30 mouse cellular contexts compared by ENCODE assay signal in the genomic region with DNA sequence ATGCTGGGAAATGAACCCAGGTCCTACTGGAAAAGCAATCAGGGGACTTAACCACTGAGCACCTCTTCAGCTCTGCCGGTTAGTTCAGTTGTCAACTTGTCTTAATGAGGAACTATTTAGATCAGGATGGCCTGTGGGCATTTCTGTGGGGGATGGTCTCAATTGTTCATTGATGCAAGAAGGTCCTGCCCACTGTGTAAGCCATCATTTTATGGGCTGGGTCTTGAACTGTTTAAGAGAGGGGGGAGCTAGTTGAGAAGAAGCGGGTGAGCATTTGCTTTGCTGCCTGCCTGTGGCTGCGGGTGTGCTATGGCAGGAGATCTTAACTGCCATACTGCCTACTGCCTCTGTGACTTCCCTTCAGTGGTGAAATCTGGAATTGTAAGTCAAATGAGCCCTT.
DNase-seq lines count a peak whose midpoint lies in the region; ATAC-seq and TF ChIP-seq lines count a peak whose summit lies in the region.
"Had no signal": no experiment of that assay in that cellular context is flagged by ENCODE, and none has a peak within 500 bp of the region (broad histone marks: within the 10 kb centered on the region; RNA-seq: fewer than 3 reads in every experiment).

No protein-coding gene starts in this region.

- H3K4me1 ChIP-seq in forebrain, embryonic 10.5 days, result peaks cover 38% of the 10 kb centered on the region
- H3K4me1 ChIP-seq in forebrain, embryonic 14.5 days (ENCODE audit: control insufficient read depth, insufficient read depth, low read length), result peaks cover 4% of the 10 kb centered on the region; the same call in 1 of the 2 replicates
- peaks cover 5% of the 10 kb centered on the region; the same call in 1 of the 2 replicates for H3K4me1 ChIP-seq in midbrain, postnatal 0 days (ENCODE audit: insufficient read depth, low read length)
- peaks cover 5% of the 10 kb centered on the region; the same call in 1 of the 2 replicates for H3K4me1 ChIP-seq in midbrain, embryonic 14.5 days (ENCODE audit: control insufficient read depth, insufficient read depth, low read length)
- H3K4me1 ChIP-seq: liver, embryonic 15.5 days had no signal

- peaks cover 7% of the 10 kb centered on the region; the same call in 1 of the 2 replicates for H3K36me3 ChIP-seq in forebrain, embryonic 10.5 days (replicated peaks)
- H3K36me3 ChIP-seq in forebrain, embryonic 14.5 days (ENCODE audit: control insufficient read depth, insufficient read depth, low read length), result 0 out of 2 replicates have a peak, but pooled peaks cover 3% of the 10 kb centered on the region
- H3K36me3 ChIP-seq in midbrain, postnatal 0 days (ENCODE audit: insufficient read depth, low read length), result no peaks in the 10 kb centered on the region
- no peaks in the 10 kb centered on the region for H3K36me3 ChIP-seq in midbrain, embryonic 14.5 days (ENCODE audit: control insufficient read depth, insufficient read depth, low read length)
- H3K36me3 ChIP-seq: heart, embryonic 10.5 days; heart, embryonic 15.5 days; liver, embryonic 15.5 days; neural tube, embryonic 12.5 days had no signal

- H3K4me3 ChIP-seq in forebrain, embryonic 10.5 days, result no peak overlapping the region
- H3K4me3 ChIP-seq in forebrain, embryonic 14.5 days (ENCODE audit: low read depth, low read length), result no peak overlapping the region
- H3K4me3 ChIP-seq in midbrain, postnatal 0 days (ENCODE audit: low read depth, low read length), result no peak overlapping the region
- no peak overlapping the region for H3K4me3 ChIP-seq in midbrain, embryonic 14.5 days (replicated peaks; ENCODE audit: low read depth, low read length)
- H3K4me3 ChIP-seq: erythroblast, embryonic 14.5 days; heart, embryonic 10.5 days; heart, embryonic 15.5 days; liver, embryonic 15.5 days; midbrain, embryonic 10.5 days; myocyte; neural tube, embryonic 12.5 days had no signal

- ATAC-seq in forebrain, embryonic 14.5 days, result no peak
- ATAC-seq in midbrain, postnatal 0 days (ENCODE audit: low FRiP score), result no peak
- no peak for ATAC-seq in midbrain, embryonic 14.5 days (ENCODE audit: low FRiP score, low TSS enrichment)
- peak; percentile 29 for ATAC-seq in megakaryocyte progenitor cell, adult 5-6 weeks (replicated peaks; ENCODE audit: poor library complexity)
- ATAC-seq: intestine, embryonic 16.5 days; Patski had no signal

- WGBS in forebrain, embryonic 10.5 days, result 46% methylated on average over 3 of the region's 3 CpGs
- WGBS in forebrain, embryonic 14.5 days, result 41% methylated on average over 3 of the region's 3 CpGs
- WGBS in midbrain, postnatal 0 days, result 62% methylated on average over 3 of the region's 3 CpGs
- WGBS in midbrain, embryonic 14.5 days, result 50% methylated on average over 3 of the region's 3 CpGs

- H3K9me3 ChIP-seq in forebrain, embryonic 10.5 days, result no peaks in the 10 kb centered on the region
- H3K9me3 ChIP-seq in forebrain, embryonic 14.5 days (replicated peaks; ENCODE audit: control insufficient read depth, low read length), result no peaks in the 10 kb centered on the region
- no peaks in the 10 kb centered on the region for H3K9me3 ChIP-seq in midbrain, postnatal 0 days (ENCODE audit: low read length)
- no peaks in the 10 kb centered on the region for H3K9me3 ChIP-seq in midbrain, embryonic 14.5 days (ENCODE audit: control insufficient read depth, low read length)
- H3K9me3 ChIP-seq: heart, embryonic 10.5 days; heart, embryonic 15.5 days; liver, embryonic 15.5 days; midbrain, embryonic 10.5 days; neural tube, embryonic 12.5 days had no signal

- H3K27me3 ChIP-seq in forebrain, embryonic 10.5 days (ENCODE audit: poor library complexity, severe bottlenecking), result no peaks in the 10 kb centered on the region
- no peaks in the 10 kb centered on the region for H3K27me3 ChIP-seq in forebrain, embryonic 14.5 days (replicated peaks; ENCODE audit: control insufficient read depth, insufficient read depth, low read length)
- no peaks in the 10 kb centered on the region for H3K27me3 ChIP-seq in midbrain, postnatal 0 days (ENCODE audit: insufficient read depth, low read length)
- H3K27me3 ChIP-seq in midbrain, embryonic 14.5 days (ENCODE audit: control insufficient read depth, insufficient read depth, low read length), result no peaks in the 10 kb centered on the region
- H3K27me3 ChIP-seq: CH12.LX; heart, embryonic 15.5 days; liver, embryonic 15.5 days; neural tube, embryonic 12.5 days; Patski had no signal

- no peak overlapping the region for H3K4me2 ChIP-seq in forebrain, embryonic 14.5 days (ENCODE audit: low read length)
- no peak overlapping the region for H3K4me2 ChIP-seq in midbrain, postnatal 0 days (ENCODE audit: low read depth, low read length, poor library complexity, severe bottlenecking)
- H3K4me2 ChIP-seq in midbrain, embryonic 14.5 days (ENCODE audit: low read length), result no peak overlapping the region
- H3K4me2 ChIP-seq: heart, embryonic 15.5 days; liver, embryonic 15.5 days; lung, embryonic 14.5 days; neural tube, embryonic 12.5 days had no signal

- DNase-seq in forebrain, embryonic 10.5 days (ENCODE audit: extremely low spot score, low spot score), result no peak
- no peak for DNase-seq in forebrain, embryonic 14.5 days (ENCODE audit: low spot score)
- peak; percentile 53 for DNase-seq in heart, adult 11 months
- DNase-seq in heart, postnatal 14 days, result no peak
- no peak for DNase-seq in midbrain, postnatal 0 days (ENCODE audit: low spot score)
- DNase-seq in midbrain, embryonic 14.5 days, result no peak
- no peak for DNase-seq in gastrocnemius, adult 8-10 months (ENCODE audit: low spot score in 2 of 2)
- DNase-seq: adrenal gland, adult 2 months; adrenal gland, postnatal 36 days; cerebellum, adult 18-20 months; cerebellum, postnatal 14 days; gastrocnemius, postnatal 10 days; heart, postnatal 36 days; kidney, adult 8-10 months; kidney, postnatal 4 days; liver; lung, embryonic 14.5 days; lung, postnatal 14 days had no signal

- 0 out of 2 replicates have a peak overlapping the region, but pooled peaks have one; percentile 16 for H3K27ac ChIP-seq in forebrain, embryonic 10.5 days
- no peak overlapping the region for H3K27ac ChIP-seq in forebrain, embryonic 14.5 days (ENCODE audit: low read depth, low read length)
- H3K27ac ChIP-seq in midbrain, postnatal 0 days (ENCODE audit: low read depth, low read length), result no peak overlapping the region
- H3K27ac ChIP-seq in midbrain, embryonic 14.5 days (replicated peaks; ENCODE audit: low read depth, low read length), result no peak overlapping the region
- H3K27ac ChIP-seq: heart, embryonic 10.5 days; heart, embryonic 15.5 days; kidney, postnatal 0 days; liver, embryonic 15.5 days; midbrain, embryonic 10.5 days; neural tube, embryonic 12.5 days had no signal

- H3K9ac ChIP-seq in forebrain, embryonic 14.5 days (ENCODE audit: low read length), result no peak overlapping the region
- no peak overlapping the region for H3K9ac ChIP-seq in midbrain, postnatal 0 days (replicated peaks; ENCODE audit: low read length, poor library complexity, severe bottlenecking)
- H3K9ac ChIP-seq in midbrain, embryonic 14.5 days (replicated peaks; ENCODE audit: low read length), result no peak overlapping the region
- H3K9ac ChIP-seq: heart, embryonic 15.5 days; liver, embryonic 15.5 days; lung, embryonic 14.5 days; neural tube, embryonic 12.5 days had no signal

- TF ChIP-seq CTCF in midbrain, postnatal 0 days (IDR thresholded peaks at IDR 0.05), result peak; percentile 30; the same call in 1 of the 2 replicates

- intact Hi-C loops in heart, postnatal 14 days (cut with DNase I), result no loop called here
